Mouse (Mus musculus) CH12.LX (cell line): ENCODE results near the gene Sin3a.

Experiments used
- CTCF ChIP-seq, 2 experiments: IDR thresholded peaks in 1 of 2; conservative IDR thresholded peaks in 1 of 2; 2 replicates each; pipeline ENCODE4 v1.5.1; 2011 to 2012; ENCODE audit warnings: low read depth in 2 of 2, low read length in 2 of 2, improper control_type of control experiment in 1 of 2, inconsistent platforms in 1 of 2, mild to moderate bottlenecking in 1 of 2, moderate library complexity in 1 of 2
- EP300 ChIP-seq: IDR thresholded peaks from 2 replicates; pipeline ENCODE4 v1.6.1; 2011; ENCODE audit warnings: low read length, improper control_type of control experiment
- JUN ChIP-seq: IDR thresholded peaks from 2 replicates; pipeline ENCODE4 v1.6.1; 2011; ENCODE audit warnings: low read depth, mild to moderate bottlenecking, low read length, improper control_type of control experiment, moderate library complexity; ENCODE audit not compliant: insufficient read depth
- MAX ChIP-seq: IDR thresholded peaks from 2 replicates; pipeline ENCODE4 v1.6.1; 2011; ENCODE audit warnings: low read length, improper control_type of control experiment
- MEF2A ChIP-seq: IDR thresholded peaks from 2 replicates; pipeline ENCODE4 v1.6.1; 2014; ENCODE audit warnings: low read depth, mild to moderate bottlenecking, inconsistent platforms, low read length, improper control_type of control experiment, borderline replicate concordance
- MXI1 ChIP-seq: IDR thresholded peaks from 2 replicates; pipeline ENCODE4 v1.6.1; 2011; ENCODE audit warnings: mild to moderate bottlenecking, low read depth, low read length, improper control_type of control experiment
- NELFE ChIP-seq: IDR thresholded peaks from 2 replicates; pipeline ENCODE4 v1.6.1; 2011; ENCODE audit warnings: low read depth, low read length, improper control_type of control experiment
- POLR2A ChIP-seq: IDR thresholded peaks from 2 replicates; pipeline ENCODE4 v1.6.1; 2011; ENCODE audit warnings: low read depth, mild to moderate bottlenecking, improper control_type of control experiment, low read length
- SMC3 ChIP-seq: IDR thresholded peaks from 2 replicates; pipeline ENCODE4 v1.6.1; 2011; ENCODE audit warnings: low read depth, low read length, improper control_type of control experiment
- TBP ChIP-seq: conservative IDR thresholded peaks from 2 replicates; pipeline ENCODE4 v1.6.1; 2011; ENCODE audit warnings: low read depth, low read length, improper control_type of control experiment
- TCF12 ChIP-seq: IDR thresholded peaks from 2 replicates; pipeline ENCODE4 v1.6.1; 2014; ENCODE audit warnings: low read depth, mild to moderate bottlenecking, inconsistent platforms, low read length, improper control_type of control experiment
- USF1 ChIP-seq: IDR thresholded peaks from 2 replicates; pipeline ENCODE4 v1.6.1; 2014; ENCODE audit warnings: low read depth, mild to moderate bottlenecking, inconsistent platforms, low read length, improper control_type of control experiment
- ZKSCAN1 ChIP-seq: IDR thresholded peaks from 2 replicates; pipeline ENCODE4 v1.6.1; 2012; ENCODE audit warnings: low read depth, inconsistent platforms, low read length, improper control_type of control experiment, borderline replicate concordance
- ZMIZ1 ChIP-seq: IDR thresholded peaks from 2 replicates; pipeline ENCODE4 v1.6.1; 2012; ENCODE audit warnings: low read depth, mild to moderate bottlenecking, inconsistent platforms, low read length, improper control_type of control experiment

DNA sequence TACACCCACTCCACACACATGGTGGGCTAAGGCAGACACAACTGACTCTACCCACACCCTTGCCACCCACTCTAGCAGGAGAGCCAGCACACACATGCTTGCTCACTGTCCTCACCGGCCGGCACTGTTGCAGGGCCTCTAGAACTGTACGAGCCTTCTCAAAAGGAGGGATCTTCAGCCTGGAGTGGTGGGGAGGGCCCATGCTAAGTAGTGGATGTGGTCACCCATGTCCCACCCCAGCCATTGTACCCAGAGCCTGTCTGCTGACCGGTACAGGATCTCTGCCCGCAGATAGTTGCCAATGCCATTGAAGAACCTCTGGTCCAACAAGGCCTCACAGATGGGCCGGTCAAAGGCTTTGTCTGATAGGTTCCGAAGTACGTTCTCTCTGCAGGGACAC, 73.0 kb downstream of the Sin3a start:
- TF ChIP-seq SMC3: no peak
- no peak for TF ChIP-seq ZKSCAN1
- no peak for TF ChIP-seq EP300
- TF ChIP-seq USF1: no peak
- TF ChIP-seq POLR2A: no peak
- no peak for TF ChIP-seq ZMIZ1
- no peak for TF ChIP-seq CTCF (conservative IDR thresholded peaks at IDR 0.05 in 1 of 2, IDR thresholded peaks at IDR 0.05 in 1 of 2; ENCODE audit: low read depth in 2 of 2, low read length in 2 of 2)
- TF ChIP-seq TCF12: no peak
- no peak for TF ChIP-seq TBP
- TF ChIP-seq MEF2A: no peak
- TF ChIP-seq MXI1: no peak
- TF ChIP-seq MAX: no peak
- TF ChIP-seq JUN: no peak
- no peak for TF ChIP-seq NELFE
